Mouse (Mus musculus): ENCODE data around the gene Galntl6.

DNA sequence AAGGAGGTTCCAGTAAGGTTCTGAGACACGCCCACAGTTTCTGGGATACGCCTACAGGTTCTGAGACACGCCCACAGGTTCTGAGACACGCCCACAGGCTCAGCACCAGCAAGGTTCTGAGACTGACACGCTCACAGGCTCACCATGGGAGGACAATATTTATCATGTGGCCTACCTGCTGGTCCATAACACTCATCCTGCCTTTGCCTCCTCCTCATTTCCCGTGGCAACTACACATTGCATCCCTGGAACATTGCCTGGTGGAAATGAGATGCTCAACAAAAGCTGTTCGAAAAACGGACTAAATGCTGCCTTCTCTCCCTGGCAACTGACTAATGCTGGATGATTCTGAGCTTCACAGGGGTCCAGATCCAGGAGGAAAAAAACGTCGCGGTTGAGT, 1033.0 kb downstream of the Galntl6 start:
- TF ChIP-seq CTCF (conservative IDR thresholded peaks at IDR 0.05; ENCODE audit: low read length) (no peak), POU5F1 (IDR thresholded peaks at IDR 0.05; ENCODE audit: borderline replicate concordance, low read length) (no peak), NANOG (IDR thresholded peaks at IDR 0.05; ENCODE audit: borderline replicate concordance, low read length) (no peak)

Data from E14TG2a.4 (cell line).